Mouse (Mus musculus) embryonic facial prominence, embryonic 10.5 days (tissue): ENCODE measurements around the gene Lama2. TPM values are rescaled to one million over a fixed set of nuclear protein-coding genes. Genes with fewer than 3 reads are reported as not detected.

Experiments used
- DNase-seq: peaks from one replicate; pipeline ENCODE4 v3.0.0-alpha.2; 2017; ENCODE audit warnings: low spot score
- H3K27ac ChIP-seq: fragments of 300-500 bp; sonication (generic); replicated peaks from 2 replicates; pipeline ENCODE4 v1.5.1; 2016; ENCODE audit warnings: mild to moderate bottlenecking
- H3K27me3 ChIP-seq: fragments of 300-500 bp; sonication (generic); replicated peaks from 2 replicates; pipeline ENCODE4 v1.6.1; 2016; ENCODE audit warnings: low read depth, mild to moderate bottlenecking; ENCODE audit not compliant: poor library complexity, severe bottlenecking
- H3K36me3 ChIP-seq: fragments of 300-500 bp; sonication (generic); replicated peaks from 2 replicates; pipeline ENCODE4 v1.6.1; 2016; ENCODE audit warnings: mild to moderate bottlenecking, moderate library complexity
- H3K4me1 ChIP-seq: fragments of 300-500 bp; sonication (generic); 2 replicates; pipeline ENCODE4 v1.6.1; 2016
- H3K4me3 ChIP-seq: fragments of 300-500 bp; sonication (generic); 2 replicates; pipeline ENCODE4 v1.5.1; 2016; ENCODE audit warnings: mild to moderate bottlenecking, moderate library complexity
- H3K9me3 ChIP-seq: fragments of 300-500 bp; sonication (generic); 2 replicates; pipeline ENCODE4 v1.6.1; 2016; ENCODE audit warnings: mild to moderate bottlenecking
- WGBS: fragments of 180-500 bp; shearing (Covaris S2); methylation state at CpG from one replicate; pipeline ENCODE4 v1.1.7; 2016; 5-methylcytosine and 5-hydroxymethylcytosine counted together
- polyA plus RNA-seq: library from polyadenylated mRNA; unstranded; fragments of >200 nt; fragmentation: Nextera tagmentation; extraction: Ambion mirVana; gene quantifications from 2 replicates; pipeline ENCODE4 v1.2.1, GENCODE M21; 2016

Gene Lama2
- polyA plus RNA-seq, 1 experiment from 2014 or later = 9.6 TPM

- WGBS = 87% methylated on average over 3 of the region's 3 CpGs
- H3K4me1 ChIP-seq = no peaks in the 10 kb centered on the region
- DNase-seq = no peak
- H3K27ac ChIP-seq = no peak overlapping the region
- H3K4me3 ChIP-seq = no peak overlapping the region
- H3K27me3 ChIP-seq = no peaks in the 10 kb centered on the region
- H3K36me3 ChIP-seq = no peaks in the 10 kb centered on the region
- no peaks in the 10 kb centered on the region for H3K9me3 ChIP-seq
Measured at GRCm38 (mm10) chr10:27508847-27509459, 110.6 kb downstream of the Lama2 start.

- no peak for DNase-seq
- 85% methylated on average over 3 of the region's 3 CpGs for WGBS
- H3K36me3 ChIP-seq = no peaks in the 10 kb centered on the region
- H3K27me3 ChIP-seq = no peaks in the 10 kb centered on the region
- peaks cover 4% of the 10 kb centered on the region for H3K4me1 ChIP-seq
- no peak overlapping the region for H3K4me3 ChIP-seq
- no peak overlapping the region for H3K27ac ChIP-seq
- H3K9me3 ChIP-seq = no peaks in the 10 kb centered on the region
Measured at GRCm38 (mm10) chr10:27500863-27501262, 118.7 kb downstream of the Lama2 start.

GRCm38 (mm10) chr10:27488452-27488851 is 131.1 kb downstream of the Lama2 start:
- no peak for DNase-seq
- no peaks in the 10 kb centered on the region for H3K36me3 ChIP-seq
- H3K27me3 ChIP-seq = no peaks in the 10 kb centered on the region
- H3K4me3 ChIP-seq = no peak overlapping the region
- H3K9me3 ChIP-seq = no peaks in the 10 kb centered on the region
- WGBS = 87% methylated on average over 1 of the region's 1 CpGs
- H3K4me1 ChIP-seq = peaks cover 3% of the 10 kb centered on the region; the same call in 1 of the 2 replicates
- no peak overlapping the region for H3K27ac ChIP-seq

- Histone ChIP-seq H3K4me3 (no peak overlapping the region), H3K9me3 (no peaks in the 10 kb centered on the region), H3K27ac (no peak overlapping the region), H3K4me1 (peaks cover 5% of the 10 kb centered on the region; the same call in 1 of the 2 replicates), H3K27me3 (no peaks in the 10 kb centered on the region), H3K36me3 (no peaks in the 10 kb centered on the region)
- 45% methylated on average over 1 of the region's 1 CpGs for WGBS
- no peak for DNase-seq
Measured at GRCm38 (mm10) chr10:27484041-27484440, 135.5 kb downstream of the Lama2 start.

- no peak overlapping the region for H3K4me3 ChIP-seq
- no peaks in the 10 kb centered on the region for H3K9me3 ChIP-seq
- no peak overlapping the region for H3K27ac ChIP-seq
- WGBS = 36% methylated on average over 3 of the region's 3 CpGs
- H3K36me3 ChIP-seq = no peaks in the 10 kb centered on the region
- no peak for DNase-seq
- H3K27me3 ChIP-seq = no peaks in the 10 kb centered on the region
- H3K4me1 ChIP-seq = peaks cover 7% of the 10 kb centered on the region; the same call in 1 of the 2 replicates
Measured at GRCm38 (mm10) chr10:27475540-27475939, 144.0 kb downstream of the Lama2 start.

- Histone ChIP-seq H3K4me1 (no peaks in the 10 kb centered on the region), H3K9me3 (no peaks in the 10 kb centered on the region), H3K4me3 (no peak overlapping the region), H3K27ac (no peak overlapping the region), H3K36me3 (no peaks in the 10 kb centered on the region), H3K27me3 (no peaks in the 10 kb centered on the region)
- WGBS = 88% methylated on average over 1 of the region's 1 CpGs
- no peak for DNase-seq
Measured at GRCm38 (mm10) chr10:27468274-27468673, 151.3 kb downstream of the Lama2 start.

GRCm38 (mm10) chr10:27413583-27414465 is 205.7 kb downstream of the Lama2 start:
- no peak overlapping the region for H3K27ac ChIP-seq
- no peak for DNase-seq
- no peaks in the 10 kb centered on the region for H3K9me3 ChIP-seq
- no peaks in the 10 kb centered on the region for H3K27me3 ChIP-seq
- H3K4me3 ChIP-seq = no peak overlapping the region
- WGBS = 84% methylated on average over 5 of the region's 5 CpGs
- 0 out of 2 replicates have a peak, but pooled peaks cover 3% of the 10 kb centered on the region for H3K4me1 ChIP-seq
- no peaks in the 10 kb centered on the region for H3K36me3 ChIP-seq

GRCm38 (mm10) chr10:27390753-27391152 is 228.8 kb downstream of the Lama2 start:
- H3K36me3 ChIP-seq = no peaks in the 10 kb centered on the region
- no peak overlapping the region for H3K4me3 ChIP-seq
- H3K27ac ChIP-seq = no peak overlapping the region
- H3K4me1 ChIP-seq = no peaks in the 10 kb centered on the region
- 88% methylated on average over 1 of the region's 1 CpGs for WGBS
- H3K27me3 ChIP-seq = no peaks in the 10 kb centered on the region
- no peaks in the 10 kb centered on the region for H3K9me3 ChIP-seq
- no peak for DNase-seq

- Histone ChIP-seq H3K4me1 (no peaks in the 10 kb centered on the region), H3K27me3 (no peaks in the 10 kb centered on the region), H3K27ac (no peak overlapping the region), H3K4me3 (no peak overlapping the region), H3K9me3 (no peaks in the 10 kb centered on the region), H3K36me3 (no peaks in the 10 kb centered on the region)
- DNase-seq = no peak
- 43% methylated on average over 1 of the region's 1 CpGs for WGBS
Measured at GRCm38 (mm10) chr10:27387531-27387930, 232.0 kb downstream of the Lama2 start.

- Histone ChIP-seq H3K27ac (no peak overlapping the region), H3K27me3 (no peaks in the 10 kb centered on the region), H3K4me3 (no peak overlapping the region), H3K36me3 (no peaks in the 10 kb centered on the region), H3K9me3 (no peaks in the 10 kb centered on the region), H3K4me1 (no peaks in the 10 kb centered on the region)
- no peak for DNase-seq
- 89% methylated on average over 4 of the region's 4 CpGs for WGBS
Measured at GRCm38 (mm10) chr10:27384636-27385035, 234.9 kb downstream of the Lama2 start.

GRCm38 (mm10) chr10:27382887-27383609 is 236.5 kb downstream of the Lama2 start:
- 76% methylated on average over 2 of the region's 2 CpGs for WGBS

GRCm38 (mm10) chr10:27378286-27378685 is 241.3 kb downstream of the Lama2 start:
- 47% methylated on average over 1 of the region's 1 CpGs for WGBS
- H3K27ac ChIP-seq = no peak overlapping the region
- no peak for DNase-seq
- no peaks in the 10 kb centered on the region for H3K36me3 ChIP-seq
- no peaks in the 10 kb centered on the region for H3K27me3 ChIP-seq
- no peaks in the 10 kb centered on the region for H3K9me3 ChIP-seq
- no peaks in the 10 kb centered on the region for H3K4me1 ChIP-seq
- no peak overlapping the region for H3K4me3 ChIP-seq

More at GRCm38 (mm10) chr10:27382887-27383609, 236.5 kb downstream of the Lama2 start:
- Histone ChIP-seq H3K9me3 (no peaks in the 10 kb centered on the region), H3K36me3 (no peaks in the 10 kb centered on the region), H3K4me3 (no peak overlapping the region), H3K27me3 (no peaks in the 10 kb centered on the region), H3K27ac (no peak overlapping the region), H3K4me1 (no peaks in the 10 kb centered on the region)
- DNase-seq = no peak
